Mouse (Mus musculus) E14TG2a.4 (cell line): ENCODE data around the gene Fam120b.

ENCODE experiments used
- CTCF ChIP-seq: conservative IDR thresholded peaks from 2 replicates; pipeline ENCODE4 v1.5.1; 2014; ENCODE audit warnings: low read length
- NANOG ChIP-seq: IDR thresholded peaks from 2 replicates; pipeline ENCODE4 v1.6.1; 2014; ENCODE audit warnings: borderline replicate concordance, low read length, mixed read lengths
- POU5F1 ChIP-seq: IDR thresholded peaks from 2 replicates; pipeline ENCODE4 v1.6.1; 2014; ENCODE audit warnings: low read length, borderline replicate concordance

DNA sequence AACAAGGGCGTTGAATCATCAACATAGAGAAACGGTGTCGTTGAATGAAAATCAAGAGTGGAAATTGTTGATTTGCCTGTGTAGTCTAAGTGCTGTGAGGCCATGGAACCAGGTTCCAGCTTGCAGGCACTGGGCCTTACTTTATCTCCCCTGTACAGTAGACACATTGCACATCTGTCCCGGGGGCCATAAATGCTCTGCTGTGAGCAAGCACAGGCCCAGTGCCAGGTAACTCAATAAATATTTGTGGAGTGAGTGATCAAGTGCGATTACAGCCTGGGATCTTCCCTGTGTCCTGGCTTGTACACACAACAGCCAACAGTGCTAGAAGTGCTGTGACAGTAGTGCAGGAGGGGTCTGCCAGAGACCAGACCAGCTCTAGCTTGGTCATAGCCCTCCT, 39.5 kb upstream of the Fam120b start:
- TF ChIP-seq CTCF, result no peak
- TF ChIP-seq NANOG, result no peak
- TF ChIP-seq POU5F1, result no peak
